ENCODE assay signal across 28 mouse cellular contexts in genomic region chr2:70962921-70963320, GRCm38 (mm10).
A peak's percentile ranks its signal among the peaks of the same experiment; 100 is the strongest.
DNase-seq lines count a peak whose midpoint lies in the region; ATAC-seq and TF ChIP-seq lines count a peak whose summit lies in the region.
"Had no signal": no experiment of that assay in that cellular context is flagged by ENCODE, and none has a peak within 500 bp of the region (broad histone marks: within the 10 kb centered on the region; RNA-seq: fewer than 3 reads in every experiment).

No protein-coding gene starts in this region.

- ATAC-seq in intestine, postnatal 0 days: 0 out of 2 replicates have a peak, but pooled peaks have one; percentile 33
- no peak for ATAC-seq in intestine, embryonic 16.5 days
- ATAC-seq: forebrain, embryonic 14.5 days; lung, postnatal 0 days; midbrain, embryonic 13.5 days; Patski had no signal

- no peaks in the 10 kb centered on the region for H3K9me3 ChIP-seq in intestine, postnatal 0 days (ENCODE audit: control insufficient read depth)
- H3K9me3 ChIP-seq in intestine, embryonic 16.5 days (ENCODE audit: control insufficient read depth, low read length): no peaks in the 10 kb centered on the region
- H3K9me3 ChIP-seq: G1E; heart, embryonic 12.5 days; midbrain, embryonic 13.5 days; neural tube, embryonic 13.5 days had no signal

- no peak overlapping the region for H3K4me3 ChIP-seq in intestine, postnatal 0 days (ENCODE audit: low read depth, low read length)
- H3K4me3 ChIP-seq in intestine, embryonic 16.5 days (ENCODE audit: low read length): no peak overlapping the region
- H3K4me3 ChIP-seq: gastrocnemius, adult 2 months; heart, adult 2 months; heart, embryonic 12.5 days; midbrain, embryonic 13.5 days; neural tube, embryonic 13.5 days had no signal

- intact Hi-C loops in heart, postnatal 14 days (cut with DNase I): no loop called here

- no peaks in the 10 kb centered on the region for H3K4me1 ChIP-seq in intestine, postnatal 0 days (replicated peaks; ENCODE audit: control insufficient read depth, insufficient read depth, low read length)
- H3K4me1 ChIP-seq in intestine, embryonic 16.5 days (ENCODE audit: control insufficient read depth, insufficient read depth, low read length): no peaks in the 10 kb centered on the region
- H3K4me1 ChIP-seq: heart, embryonic 12.5 days had no signal

- H3K27me3 ChIP-seq in intestine, postnatal 0 days (replicated peaks; ENCODE audit: control insufficient read depth, insufficient read depth, low read length): no peaks in the 10 kb centered on the region
- no peaks in the 10 kb centered on the region for H3K27me3 ChIP-seq in intestine, embryonic 16.5 days (replicated peaks; ENCODE audit: control insufficient read depth, insufficient read depth, low read length)
- H3K27me3 ChIP-seq: heart, embryonic 12.5 days; midbrain, embryonic 13.5 days; neural tube, embryonic 13.5 days; Patski had no signal

- DNase-seq in 3T3-L1 (ENCODE audit: low read depth, low spot score): peak; percentile 49
- DNase-seq in adrenal gland, adult 2 months: peak; percentile 87
- peak; percentile 68 to 74 for DNase-seq in adrenal gland, postnatal 36 days
- no peak for DNase-seq in heart, postnatal 14 days
- no peak for DNase-seq in layer of hippocampus, adult 8-10 months (ENCODE audit: low spot score in 2 of 2)
- no peak for DNase-seq in thymus, postnatal 4 days
- DNase-seq: cerebellum, adult 18-20 months; cerebellum, postnatal 14 days; gastrocnemius, adult 2 months; heart, adult 2 months; kidney, adult 18-20 months; kidney, postnatal 4 days; layer of hippocampus, adult 9-11 months; liver; lung, adult 18-20 months; lung, postnatal 4 days; right cerebral cortex, postnatal 4 days had no signal

- no peak overlapping the region for H3K9ac ChIP-seq in intestine, postnatal 0 days (ENCODE audit: low read depth, low read length)
- H3K9ac ChIP-seq in intestine, embryonic 16.5 days (ENCODE audit: low read depth, low read length): no peak overlapping the region
- H3K9ac ChIP-seq: heart, embryonic 12.5 days; hindbrain, embryonic 14.5 days; midbrain, embryonic 13.5 days; neural tube, embryonic 13.5 days had no signal

- no peak overlapping the region for H3K27ac ChIP-seq in intestine, postnatal 0 days (ENCODE audit: low read depth, low read length)
- no peak overlapping the region for H3K27ac ChIP-seq in intestine, embryonic 16.5 days (ENCODE audit: low read length)
- H3K27ac ChIP-seq: gastrocnemius, adult 2 months; heart, adult 2 months; hindbrain, embryonic 14.5 days; kidney, postnatal 0 days; midbrain, embryonic 13.5 days; neural tube, embryonic 13.5 days had no signal

- peaks cover 10% of the 10 kb centered on the region; the same call in 1 of the 2 replicates for H3K36me3 ChIP-seq in intestine, postnatal 0 days (ENCODE audit: control insufficient read depth, insufficient read depth)
- H3K36me3 ChIP-seq in intestine, embryonic 16.5 days (ENCODE audit: control insufficient read depth, insufficient read depth, low read length): no peaks in the 10 kb centered on the region
- H3K36me3 ChIP-seq: neural tube, embryonic 13.5 days had no signal

- H3K4me2 ChIP-seq in intestine, postnatal 0 days (replicated peaks; ENCODE audit: low read depth): no peak overlapping the region
- H3K4me2 ChIP-seq in intestine, embryonic 16.5 days (ENCODE audit: low read depth, low read length): no peak overlapping the region
- H3K4me2 ChIP-seq: heart, embryonic 12.5 days; hindbrain, embryonic 14.5 days; midbrain, embryonic 13.5 days; neural tube, embryonic 13.5 days had no signal

- WGBS in intestine, postnatal 0 days: 84% methylated on average over 1 of the region's 1 CpGs
- WGBS in intestine, embryonic 16.5 days: 80% methylated on average over 1 of the region's 1 CpGs

- no peak for TF ChIP-seq CTCF in intestine, postnatal 0 days (IDR thresholded peaks at IDR 0.05; ENCODE audit: low read depth)

Comparison
In these comparisons a context has a peak if more than half of its experiments do, and no peak if none do; other contexts are left out.
1. DNase-seq: peak in 3T3-L1 (single experiment), adrenal gland, adult 2 months (single experiment) and adrenal gland, postnatal 36 days (2 of 2); none in heart, postnatal 14 days (0 of 2), layer of hippocampus, adult 8-10 months (0 of 2) and thymus, postnatal 4 days (single experiment).